Mouse (Mus musculus) cerebellum, adult 2 months (tissue): Measurements from ENCODE around the gene Gm21900. TPM values are rescaled to one million over a fixed set of nuclear protein-coding genes. Genes with fewer than 3 reads are reported as not detected.
"Not testable (repeated sequence)": the region's sequence is repeated elsewhere in the genome, so short reads cannot be mapped to it uniquely, and the experiment has no call there.

Experiments
- DNase-seq, 2 experiments: peaks; one replicate each; pipeline ENCODE4 v3.0.0; 2021
- H3K27ac ChIP-seq: fragments of 200-500 bp; 2 replicates; pipeline ENCODE4 v1.5.1; 2012; ENCODE audit warnings: low read length, control low read depth, inconsistent platforms; ENCODE audit not compliant: insufficient read depth
- H3K27me3 ChIP-seq: fragments of 200-500 bp; 2 replicates; pipeline ENCODE4 v1.6.1; 2012; ENCODE audit warnings: inconsistent platforms, mild to moderate bottlenecking, low read length, moderate library complexity; ENCODE audit not compliant: control insufficient read depth, insufficient read depth
- H3K4me1 ChIP-seq: fragments of 200-500 bp; 2 replicates; pipeline ENCODE4 v1.6.1; 2011; ENCODE audit warnings: low read length; ENCODE audit not compliant: control insufficient read depth, insufficient read depth
- H3K4me3 ChIP-seq: fragments of 200-500 bp; replicated peaks from 2 replicates; pipeline ENCODE3; 2011; ENCODE audit warnings: mild to moderate bottlenecking, low read depth, low read length, control low read depth; ENCODE audit not compliant: insufficient read depth
- WGBS: fragments of 180-500 bp; shearing (Covaris S2); methylation state at CpG from one replicate; pipeline ENCODE4 v1.1.7; 2018; 5-methylcytosine and 5-hydroxymethylcytosine counted together
- polyA plus RNA-seq: library from polyadenylated mRNA; depleted of rRNA; stranded (reverse); fragments of >200 nt; gene quantifications from 2 replicates; pipeline ENCODE4 v1.2.3, GENCODE M21; 2012; rRNA removed

The Gm21900 gene
- not detected in 2 replicates for polyA plus RNA-seq

DNA sequence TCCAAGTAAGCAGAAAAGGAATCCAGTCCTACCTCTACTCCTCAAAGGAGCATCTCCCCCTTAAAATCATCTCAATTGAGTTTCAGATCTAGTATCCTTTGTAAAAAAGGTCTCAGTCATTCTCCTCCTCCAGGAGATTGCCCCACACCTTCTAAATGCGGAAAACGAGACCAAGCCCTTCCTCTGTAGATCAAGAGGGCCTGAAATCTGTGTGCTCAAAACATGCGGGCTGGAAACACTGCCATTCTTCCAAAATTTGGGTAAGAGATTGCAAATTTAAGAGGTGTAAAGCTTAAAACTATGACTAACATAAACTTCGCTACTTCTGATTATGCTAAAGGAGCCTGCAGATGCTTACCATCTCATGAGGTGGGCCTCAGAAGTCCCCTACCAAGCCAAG, at the start of gene Gm21900:
Gene Gm21900 (plus strand): TSS at position 301 of the 400 bp plus-strand sequence.
- H3K27me3 ChIP-seq, H3K4me3 ChIP-seq, H3K4me1 ChIP-seq, H3K27ac ChIP-seq, DNase-seq: not testable (repeated sequence)
- WGBS: 73% methylated on average over 4 of the region's 4 CpGs

- not testable (repeated sequence) for H3K4me3 ChIP-seq, H3K4me1 ChIP-seq, H3K27ac ChIP-seq, H3K27me3 ChIP-seq
- DNase-seq: peak; percentile 16 to 17
- WGBS: 60% methylated on average over 12 of the region's 25 CpGs
Measured at GRCm38 (mm10) chrY:10643516-10643915, 27.4 kb downstream of the Gm21900 start.

Other genes starting within 250 kb of the Gm21900 start
- not detected in 2 replicates for gene Gm28510, start 203.6 kb upstream of the Gm21900 start, polyA plus RNA-seq
- not detected in 2 replicates for gene Gm20737, start 80.3 kb upstream of the Gm21900 start, polyA plus RNA-seq
- gene Gm21775, start 62.9 kb upstream of the Gm21900 start, polyA plus RNA-seq: not detected in 2 replicates
- not detected in 2 replicates for gene Gm20777, start 136.1 kb downstream of the Gm21900 start, polyA plus RNA-seq